Mouse (Mus musculus): ENCODE measurements around the gene Sppl2b. TPM values are rescaled to one million over a fixed set of nuclear protein-coding genes. Genes with fewer than 3 reads are reported as not detected.

The Sppl2b gene
- polyA plus RNA-seq, 1 experiment from 2014 or later = 24.0 TPM

DNA sequence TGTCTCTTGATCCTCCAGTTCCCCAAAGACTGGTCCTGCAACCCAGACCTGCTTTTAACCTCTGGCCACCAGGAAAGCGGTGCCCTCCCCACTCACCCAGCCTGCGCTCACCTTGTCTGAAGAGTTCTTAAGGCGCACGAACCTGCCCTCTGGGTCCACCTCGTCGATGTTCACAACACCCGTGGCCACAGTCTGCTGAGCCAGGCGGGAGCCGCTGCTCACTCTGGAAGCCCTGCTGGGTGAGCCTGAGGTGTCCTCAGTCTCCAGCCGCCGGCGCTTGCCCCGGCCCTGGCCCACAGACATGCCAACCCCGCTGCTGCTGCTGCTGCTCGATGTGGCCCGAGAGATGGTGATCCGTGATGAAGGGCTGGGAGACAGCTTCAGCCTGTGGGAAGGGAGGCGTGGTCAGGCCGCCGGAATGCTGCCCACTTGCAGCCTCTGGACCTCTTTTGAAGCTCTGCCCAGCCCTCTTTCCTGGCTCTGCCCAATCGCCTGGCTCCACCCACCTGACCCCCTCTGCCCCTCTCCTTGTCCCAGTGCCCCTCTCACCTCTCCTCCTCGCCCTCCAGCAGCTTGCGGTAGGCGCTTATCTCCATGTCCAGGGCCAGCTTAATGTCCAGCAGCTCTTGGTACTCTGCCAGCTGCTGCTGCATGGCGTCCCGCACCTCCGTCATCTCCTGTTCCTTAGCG, 49.1 kb downstream of the Sppl2b start:
- H3K9ac ChIP-seq (ENCODE audit: low read length) = no peak overlapping the region
- DNase-seq (ENCODE audit: low spot score, missing footprints) = no peak
- H3K9me3 ChIP-seq (ENCODE audit: control insufficient read depth, low read length) = no peaks in the 10 kb centered on the region
- ATAC-seq (ENCODE audit: low FRiP score) = no peak
- 91% methylated on average over 28 of the region's 28 CpGs for whole genome bisulfite sequencing
- H3K4me1 ChIP-seq (ENCODE audit: control insufficient read depth, insufficient read depth, low read length) = peaks cover 8% of the 10 kb centered on the region
- H3K27ac ChIP-seq (ENCODE audit: low read depth, low read length) = no peak overlapping the region
- H3K4me2 ChIP-seq = no peak overlapping the region
- peaks cover 33% of the 10 kb centered on the region for H3K36me3 ChIP-seq (ENCODE audit: control insufficient read depth, insufficient read depth, low read length)
- H3K27me3 ChIP-seq (ENCODE audit: control insufficient read depth, insufficient read depth, low read length) = no peaks in the 10 kb centered on the region
- no peak overlapping the region for H3K4me3 ChIP-seq (ENCODE audit: low read depth, low read length)

- H3K9me3 ChIP-seq (ENCODE audit: control insufficient read depth, low read length) = no peaks in the 10 kb centered on the region
- H3K36me3 ChIP-seq (ENCODE audit: control insufficient read depth, insufficient read depth, low read length) = peaks cover 33% of the 10 kb centered on the region
- H3K27me3 ChIP-seq (ENCODE audit: control insufficient read depth, insufficient read depth, low read length) = no peaks in the 10 kb centered on the region
- no peak overlapping the region for H3K4me3 ChIP-seq (ENCODE audit: low read depth, low read length)
- no peak overlapping the region for H3K4me2 ChIP-seq
- no peak for DNase-seq (ENCODE audit: low spot score, missing footprints)
- H3K9ac ChIP-seq (ENCODE audit: low read length) = no peak overlapping the region
- 95% methylated on average over 11 of the region's 11 CpGs for WGBS
- peaks cover 3% of the 10 kb centered on the region for H3K4me1 ChIP-seq (ENCODE audit: control insufficient read depth, insufficient read depth, low read length)
- ATAC-seq (ENCODE audit: low FRiP score) = no peak
- H3K27ac ChIP-seq (ENCODE audit: low read depth, low read length) = no peak overlapping the region
These were observed 49.6 kb downstream of the Sppl2b start for GRCm38 (mm10) chr10:80904709-80905108.

- Histone ChIP-seq H3K4me2 (no peak overlapping the region), H3K4me1 (ENCODE audit: control insufficient read depth, insufficient read depth, low read length) (no peaks in the 10 kb centered on the region), H3K9ac (ENCODE audit: low read length) (no peak overlapping the region), H3K27ac (ENCODE audit: low read depth, low read length) (no peak overlapping the region), H3K9me3 (ENCODE audit: control insufficient read depth, low read length) (no peaks in the 10 kb centered on the region), H3K36me3 (ENCODE audit: control insufficient read depth, insufficient read depth, low read length) (peaks cover 22% of the 10 kb centered on the region), H3K4me3 (ENCODE audit: low read depth, low read length) (no peak overlapping the region), H3K27me3 (ENCODE audit: control insufficient read depth, insufficient read depth, low read length) (no peaks in the 10 kb centered on the region)
- DNase-seq (ENCODE audit: low spot score, missing footprints) = no peak
- 96% methylated on average over 22 of the region's 22 CpGs for WGBS
- ATAC-seq (ENCODE audit: low FRiP score) = no peak
These were observed 54.5 kb downstream of the Sppl2b start for GRCm38 (mm10) chr10:80909375-80910162.

- H3K36me3 ChIP-seq (ENCODE audit: control insufficient read depth, insufficient read depth, low read length) = peaks cover 16% of the 10 kb centered on the region
- H3K4me2 ChIP-seq = no peak overlapping the region
- H3K9ac ChIP-seq (ENCODE audit: low read length) = no peak overlapping the region
- no peaks in the 10 kb centered on the region for H3K27me3 ChIP-seq (ENCODE audit: control insufficient read depth, insufficient read depth, low read length)
- WGBS = 90% methylated on average over 4 of the region's 4 CpGs
- H3K4me3 ChIP-seq (ENCODE audit: low read depth, low read length) = no peak overlapping the region
- H3K9me3 ChIP-seq (ENCODE audit: control insufficient read depth, low read length) = no peaks in the 10 kb centered on the region
- no peak for ATAC-seq (ENCODE audit: low FRiP score)
- no peak for DNase-seq (ENCODE audit: low spot score, missing footprints)
- H3K27ac ChIP-seq (ENCODE audit: low read depth, low read length) = no peak overlapping the region
- peaks cover under 1% of the 10 kb centered on the region; the same call in 1 of the 2 replicates for H3K4me1 ChIP-seq (ENCODE audit: control insufficient read depth, insufficient read depth, low read length)
These were observed 56.3 kb downstream of the Sppl2b start for GRCm38 (mm10) chr10:80911354-80911753.

DNA sequence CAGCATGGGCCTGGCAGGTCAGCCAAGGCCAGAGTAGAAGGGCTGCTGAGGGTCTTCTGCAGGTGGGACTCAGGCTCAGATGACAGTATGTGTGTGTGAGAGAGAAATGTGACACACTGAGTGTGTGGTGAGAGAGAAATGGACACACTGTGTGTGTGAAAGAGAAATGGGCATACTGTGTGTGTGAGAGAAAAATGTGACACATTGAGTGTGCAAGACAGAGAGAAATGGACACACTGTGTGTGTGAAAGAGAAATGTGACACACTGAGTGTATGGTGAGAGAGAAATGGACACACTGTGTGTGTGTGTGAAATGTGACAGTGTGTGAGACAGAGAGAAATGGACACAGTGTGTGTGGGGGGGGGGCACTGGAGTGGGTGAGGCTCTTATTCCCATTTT, 56.8 kb downstream of the Sppl2b start:
- no peak for ATAC-seq (ENCODE audit: low FRiP score)
- Histone ChIP-seq H3K4me1 (ENCODE audit: control insufficient read depth, insufficient read depth, low read length) (peaks cover 3% of the 10 kb centered on the region; the same call in 1 of the 2 replicates), H3K36me3 (ENCODE audit: control insufficient read depth, insufficient read depth, low read length) (peaks cover 14% of the 10 kb centered on the region), H3K27ac (ENCODE audit: low read depth, low read length) (no peak overlapping the region), H3K4me3 (ENCODE audit: low read depth, low read length) (no peak overlapping the region), H3K4me2 (no peak overlapping the region), H3K9ac (ENCODE audit: low read length) (no peak overlapping the region), H3K27me3 (ENCODE audit: control insufficient read depth, insufficient read depth, low read length) (no peaks in the 10 kb centered on the region), H3K9me3 (ENCODE audit: control insufficient read depth, low read length) (no peaks in the 10 kb centered on the region)
- DNase-seq (ENCODE audit: low spot score, missing footprints) = no peak

DNA sequence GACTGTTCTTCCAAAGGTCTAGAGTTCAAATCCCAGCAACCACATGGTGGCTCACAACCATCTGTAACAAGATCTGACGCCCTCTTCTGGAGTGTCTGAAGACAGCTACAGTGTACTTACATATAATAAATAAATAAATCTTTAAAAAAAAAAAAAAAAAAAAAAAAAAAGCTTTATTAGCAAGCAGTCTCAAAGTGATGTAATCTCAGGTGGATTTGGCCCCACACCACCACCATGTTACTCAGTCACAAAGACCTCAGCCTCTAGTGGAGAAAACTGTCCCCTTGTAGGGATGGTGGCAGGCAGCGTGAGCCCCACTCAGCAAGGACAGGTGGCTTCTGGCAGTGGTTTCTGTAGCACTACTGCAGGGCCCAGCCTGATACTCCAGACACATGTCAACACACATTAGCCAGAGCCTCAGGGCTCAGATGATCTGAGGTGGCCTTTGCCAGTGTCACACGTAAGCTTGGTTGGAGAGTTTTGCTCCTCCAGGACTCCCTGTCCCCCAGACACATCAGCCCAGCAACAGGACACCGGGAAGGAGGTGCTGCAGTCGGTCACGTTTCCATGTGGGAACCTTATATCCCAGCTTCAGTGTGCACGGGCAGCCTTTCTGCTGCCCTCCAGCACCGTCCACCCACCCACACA, 58.4 kb downstream of the Sppl2b start:
- Histone ChIP-seq H3K4me2 (no peak overlapping the region), H3K9ac (ENCODE audit: low read length) (no peak overlapping the region), H3K9me3 (ENCODE audit: control insufficient read depth, low read length) (no peaks in the 10 kb centered on the region), H3K4me1 (ENCODE audit: control insufficient read depth, insufficient read depth, low read length) (peaks cover 8% of the 10 kb centered on the region; the same call in 1 of the 2 replicates), H3K27ac (ENCODE audit: low read depth, low read length) (no peak overlapping the region), H3K36me3 (ENCODE audit: control insufficient read depth, insufficient read depth, low read length) (peaks cover 7% of the 10 kb centered on the region), H3K27me3 (ENCODE audit: control insufficient read depth, insufficient read depth, low read length) (no peaks in the 10 kb centered on the region), H3K4me3 (ENCODE audit: low read depth, low read length) (no peak overlapping the region)
- DNase-seq (ENCODE audit: low spot score, missing footprints) (no peak), ATAC-seq (ENCODE audit: low FRiP score) (no peak)
- WGBS = 93% methylated on average over 7 of the region's 8 CpGs

- Histone ChIP-seq H3K27me3 (ENCODE audit: control insufficient read depth, insufficient read depth, low read length) (no peaks in the 10 kb centered on the region), H3K4me2 (no peak overlapping the region), H3K9ac (ENCODE audit: low read length) (no peak overlapping the region), H3K27ac (ENCODE audit: low read depth, low read length) (no peak overlapping the region), H3K9me3 (ENCODE audit: control insufficient read depth, low read length) (no peaks in the 10 kb centered on the region), H3K36me3 (ENCODE audit: control insufficient read depth, insufficient read depth, low read length) (peaks cover 5% of the 10 kb centered on the region; the same call in 1 of the 2 replicates), H3K4me3 (ENCODE audit: low read depth, low read length) (no peak overlapping the region), H3K4me1 (ENCODE audit: control insufficient read depth, insufficient read depth, low read length) (peaks cover 8% of the 10 kb centered on the region; the same call in 1 of the 2 replicates)
- ATAC-seq (ENCODE audit: low FRiP score) (no peak), DNase-seq (ENCODE audit: low spot score, missing footprints) (no peak)
- WGBS = 91% methylated on average over 5 of the region's 5 CpGs
These were observed 59.2 kb downstream of the Sppl2b start for GRCm38 (mm10) chr10:80914253-80914656.

DNA sequence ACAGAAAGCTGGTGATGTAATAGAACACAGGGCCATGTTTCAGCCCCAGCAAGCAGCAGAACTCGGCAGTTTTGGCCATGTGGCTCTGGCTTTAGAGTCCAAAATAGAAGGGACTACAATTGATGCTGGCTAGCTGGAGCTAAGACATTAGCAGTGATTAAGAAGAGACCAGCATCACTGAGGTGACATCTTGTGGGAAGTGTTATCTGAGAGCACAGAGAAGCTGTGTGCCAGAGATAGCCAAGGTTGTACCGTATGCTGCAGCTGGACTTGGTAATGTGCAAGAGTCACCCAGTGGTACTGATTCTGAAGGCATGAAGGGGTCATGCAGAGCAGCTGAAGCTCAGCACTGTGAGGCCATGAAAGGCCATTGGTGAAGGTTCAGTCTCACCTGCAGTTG, 60.2 kb downstream of the Sppl2b start:
- Histone ChIP-seq H3K36me3 (ENCODE audit: control insufficient read depth, insufficient read depth, low read length) (peaks cover 3% of the 10 kb centered on the region; the same call in 1 of the 2 replicates), H3K4me1 (ENCODE audit: control insufficient read depth, insufficient read depth, low read length) (peaks cover 8% of the 10 kb centered on the region; the same call in 1 of the 2 replicates), H3K27me3 (ENCODE audit: control insufficient read depth, insufficient read depth, low read length) (no peaks in the 10 kb centered on the region), H3K9ac (ENCODE audit: low read length) (no peak overlapping the region), H3K27ac (ENCODE audit: low read depth, low read length) (no peak overlapping the region), H3K4me3 (ENCODE audit: low read depth, low read length) (no peak overlapping the region), H3K9me3 (ENCODE audit: control insufficient read depth, low read length) (no peaks in the 10 kb centered on the region), H3K4me2 (no peak overlapping the region)
- DNase-seq (ENCODE audit: low spot score, missing footprints) (no peak), ATAC-seq (ENCODE audit: low FRiP score) (no peak)
- WGBS = 90% methylated on average over 2 of the region's 2 CpGs

DNA sequence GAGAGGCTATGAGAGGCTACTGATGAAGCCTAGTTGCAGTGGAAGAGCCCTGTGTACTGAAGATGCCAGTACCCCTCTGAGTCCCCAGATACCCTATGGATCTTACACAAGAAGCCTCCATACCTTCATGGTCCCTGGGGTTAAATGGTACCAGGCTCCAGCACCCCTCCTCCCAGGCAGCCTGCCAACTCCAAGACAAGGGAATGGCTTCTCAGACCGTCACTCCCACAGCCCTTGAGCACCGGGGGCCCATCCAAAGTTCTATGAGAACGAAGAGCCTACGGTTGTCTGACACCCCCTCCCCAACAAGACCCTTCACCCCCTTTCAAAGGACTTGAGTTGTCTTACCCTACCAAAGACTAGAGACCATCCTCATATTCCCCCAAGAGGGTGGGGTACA, 60.7 kb downstream of the Sppl2b start:
- H3K4me1 ChIP-seq (ENCODE audit: control insufficient read depth, insufficient read depth, low read length) = peaks cover 8% of the 10 kb centered on the region; the same call in 1 of the 2 replicates
- H3K4me3 ChIP-seq (ENCODE audit: low read depth, low read length) = no peak overlapping the region
- H3K27me3 ChIP-seq (ENCODE audit: control insufficient read depth, insufficient read depth, low read length) = no peaks in the 10 kb centered on the region
- H3K9me3 ChIP-seq (ENCODE audit: control insufficient read depth, low read length) = no peaks in the 10 kb centered on the region
- ATAC-seq (ENCODE audit: low FRiP score) = no peak
- no peak for DNase-seq (ENCODE audit: low spot score, missing footprints)
- 94% methylated on average over 4 of the region's 4 CpGs for WGBS
- H3K27ac ChIP-seq (ENCODE audit: low read depth, low read length) = no peak overlapping the region
- 0 out of 2 replicates have a peak, but pooled peaks cover 2% of the 10 kb centered on the region for H3K36me3 ChIP-seq (ENCODE audit: control insufficient read depth, insufficient read depth, low read length)
- H3K4me2 ChIP-seq = no peak overlapping the region
- H3K9ac ChIP-seq (ENCODE audit: low read length) = no peak overlapping the region
